ENCODE assay signal across 10 mouse cellular contexts in the genomic region with DNA sequence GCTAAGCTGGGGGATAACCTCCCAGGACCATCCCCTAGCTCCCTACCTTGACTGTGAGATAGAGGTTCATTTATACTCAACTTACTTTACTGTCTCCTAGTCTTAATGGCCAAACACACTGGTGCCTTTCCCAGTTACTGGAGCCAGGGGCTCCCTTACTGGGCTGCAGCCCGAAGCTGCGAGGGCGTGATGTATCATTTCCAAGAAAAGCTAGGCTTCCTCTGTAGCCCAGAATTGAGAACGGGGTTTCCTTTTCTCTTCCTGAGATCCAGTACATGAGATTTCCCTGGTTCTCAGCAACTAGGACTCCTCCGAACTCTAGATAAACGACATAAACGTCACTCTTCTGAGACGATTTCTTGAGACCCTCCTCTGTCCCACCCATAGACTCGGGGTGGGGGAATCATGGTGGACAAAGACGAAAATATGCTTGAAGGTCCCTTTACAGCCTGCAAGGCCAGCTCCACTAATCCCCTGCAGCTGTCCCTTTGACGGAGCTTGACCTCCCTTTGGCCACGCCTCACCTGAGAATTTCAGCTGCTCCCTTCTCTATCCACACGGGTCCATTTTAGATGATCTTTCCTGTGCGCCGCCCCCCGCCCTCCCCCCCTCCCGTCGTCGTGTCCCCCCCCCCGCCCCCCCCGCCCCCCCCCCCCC. TPM values are rescaled to one million over a fixed set of nuclear protein-coding genes. Genes with fewer than 3 reads are reported as not detected.
DNase-seq lines count a peak whose midpoint lies in the region; ATAC-seq lines count a peak whose summit lies in the region.
"Had no signal": no experiment of that assay in that cellular context is flagged by ENCODE, and none has a peak within 500 bp of the region (broad histone marks: within the 10 kb centered on the region; RNA-seq: fewer than 3 reads in every experiment).

No protein-coding gene starts in this region.

- H3K27ac ChIP-seq in forebrain, embryonic 12.5 days = no peak overlapping the region
- H3K27ac ChIP-seq in forebrain, embryonic 14.5 days (ENCODE audit: low read depth, low read length) = no peak overlapping the region
- no peak overlapping the region for H3K27ac ChIP-seq in liver, embryonic 11.5 days (ENCODE audit: low read depth, low read length)
- H3K27ac ChIP-seq in heart, embryonic 16.5 days (ENCODE audit: low read length) = no peak overlapping the region
- H3K27ac ChIP-seq in midbrain, embryonic 16.5 days (ENCODE audit: low read length) = no peak overlapping the region

- no peak overlapping the region for H3K4me3 ChIP-seq in forebrain, embryonic 12.5 days (replicated peaks)
- H3K4me3 ChIP-seq in forebrain, embryonic 14.5 days (ENCODE audit: low read depth, low read length) = no peak overlapping the region
- H3K4me3 ChIP-seq in liver, embryonic 11.5 days (ENCODE audit: low read depth, low read length) = no peak overlapping the region
- no peak overlapping the region; the same call in 1 of the 2 replicates for H3K4me3 ChIP-seq in heart, embryonic 16.5 days (ENCODE audit: low read length)
- H3K4me3 ChIP-seq in midbrain, embryonic 16.5 days (ENCODE audit: low read depth, low read length) = no peak overlapping the region

- no peaks in the 10 kb centered on the region for H3K27me3 ChIP-seq in forebrain, embryonic 12.5 days
- H3K27me3 ChIP-seq in forebrain, embryonic 14.5 days (replicated peaks; ENCODE audit: control insufficient read depth, insufficient read depth, low read length) = no peaks in the 10 kb centered on the region
- no peaks in the 10 kb centered on the region for H3K27me3 ChIP-seq in liver, embryonic 11.5 days (replicated peaks; ENCODE audit: control insufficient read depth, insufficient read depth, low read length)
- H3K27me3 ChIP-seq in heart, embryonic 16.5 days (ENCODE audit: control insufficient read depth, insufficient read depth, low read length) = no peaks in the 10 kb centered on the region
- H3K27me3 ChIP-seq in midbrain, embryonic 16.5 days (ENCODE audit: control insufficient read depth, insufficient read depth, low read depth, low read length) = no peaks in the 10 kb centered on the region

- H3K4me1 ChIP-seq in forebrain, embryonic 12.5 days = peaks cover 9% of the 10 kb centered on the region; the same call in 1 of the 2 replicates
- H3K4me1 ChIP-seq in forebrain, embryonic 14.5 days (ENCODE audit: control insufficient read depth, insufficient read depth, low read length) = no peaks in the 10 kb centered on the region
- no peaks in the 10 kb centered on the region for H3K4me1 ChIP-seq in liver, embryonic 11.5 days (replicated peaks; ENCODE audit: control insufficient read depth, insufficient read depth, low read length)
- H3K4me1 ChIP-seq in heart, embryonic 16.5 days (ENCODE audit: control insufficient read depth, insufficient read depth, low read length) = 0 out of 2 replicates have a peak, but pooled peaks cover 9% of the 10 kb centered on the region
- 0 out of 2 replicates have a peak, but pooled peaks cover 3% of the 10 kb centered on the region for H3K4me1 ChIP-seq in midbrain, embryonic 16.5 days (ENCODE audit: control insufficient read depth, insufficient read depth, low read length)

- H3K4me2 ChIP-seq in forebrain, embryonic 12.5 days = peak overlapping the region; percentile 31
- H3K4me2 ChIP-seq in forebrain, embryonic 14.5 days (ENCODE audit: low read length) = no peak overlapping the region; the same call in 1 of the 2 replicates
- peak overlapping the region; percentile 10; the same call in 1 of the 2 replicates for H3K4me2 ChIP-seq in liver, embryonic 11.5 days
- H3K4me2 ChIP-seq in heart, embryonic 16.5 days (ENCODE audit: low read depth, low read length) = peak overlapping the region; percentile 52
- peak overlapping the region; percentile 41 for H3K4me2 ChIP-seq in midbrain, embryonic 16.5 days (ENCODE audit: low read length)

- no peak for ATAC-seq in forebrain, embryonic 12.5 days (ENCODE audit: low FRiP score)
- no peak for ATAC-seq in forebrain, embryonic 14.5 days
- ATAC-seq in liver, embryonic 11.5 days (replicated peaks; ENCODE audit: low FRiP score) = no peak
- no peak for ATAC-seq in heart, embryonic 16.5 days (replicated peaks; ENCODE audit: extremely low read depth, insufficient read depth, low FRiP score)
- no peak for ATAC-seq in midbrain, embryonic 16.5 days

- no peak for DNase-seq in forebrain, embryonic 14.5 days (ENCODE audit: low spot score)
- no peak for DNase-seq in liver, embryonic 11.5 days (ENCODE audit: low spot score)
- DNase-seq in liver = no peak
- no peak for DNase-seq in ovary, postnatal 36 days (ENCODE audit: low spot score)
- no peak for DNase-seq in thymus, postnatal 4 days
- DNase-seq: lung, postnatal 36 days; spleen, adult 18-20 months had no signal

- H3K9ac ChIP-seq in forebrain, embryonic 12.5 days = no peak overlapping the region
- no peak overlapping the region for H3K9ac ChIP-seq in forebrain, embryonic 14.5 days (ENCODE audit: low read length)
- H3K9ac ChIP-seq in liver, embryonic 11.5 days (ENCODE audit: low read depth, low read length) = no peak overlapping the region
- no peak overlapping the region for H3K9ac ChIP-seq in heart, embryonic 16.5 days (ENCODE audit: low read length)
- no peak overlapping the region for H3K9ac ChIP-seq in midbrain, embryonic 16.5 days (ENCODE audit: low read depth, low read length)

- WGBS in forebrain, embryonic 12.5 days = 46% methylated on average over 13 of the region's 21 CpGs
- WGBS in forebrain, embryonic 14.5 days = 44% methylated on average over 16 of the region's 21 CpGs
- 31% methylated on average over 17 of the region's 21 CpGs for WGBS in liver, embryonic 11.5 days
- 40% methylated on average over 13 of the region's 21 CpGs for WGBS in heart, embryonic 16.5 days
- WGBS in midbrain, embryonic 16.5 days = 36% methylated on average over 16 of the region's 21 CpGs

- H3K36me3 ChIP-seq in forebrain, embryonic 12.5 days (replicated peaks) = no peaks in the 10 kb centered on the region
- no peaks in the 10 kb centered on the region for H3K36me3 ChIP-seq in forebrain, embryonic 14.5 days (ENCODE audit: control insufficient read depth, insufficient read depth, low read length)
- no peaks in the 10 kb centered on the region for H3K36me3 ChIP-seq in liver, embryonic 11.5 days (ENCODE audit: control insufficient read depth, insufficient read depth, low read length)
- no peaks in the 10 kb centered on the region for H3K36me3 ChIP-seq in heart, embryonic 16.5 days (ENCODE audit: control insufficient read depth, insufficient read depth)
- H3K36me3 ChIP-seq in midbrain, embryonic 16.5 days (ENCODE audit: control insufficient read depth, insufficient read depth, low read length) = no peaks in the 10 kb centered on the region

- H3K9me3 ChIP-seq in forebrain, embryonic 12.5 days = no peaks in the 10 kb centered on the region
- H3K9me3 ChIP-seq in forebrain, embryonic 14.5 days (replicated peaks; ENCODE audit: control insufficient read depth, low read length) = no peaks in the 10 kb centered on the region
- H3K9me3 ChIP-seq in liver, embryonic 11.5 days (ENCODE audit: control insufficient read depth, low read length) = no peaks in the 10 kb centered on the region
- no peaks in the 10 kb centered on the region for H3K9me3 ChIP-seq in heart, embryonic 16.5 days (replicated peaks; ENCODE audit: control insufficient read depth, low read length)
- no peaks in the 10 kb centered on the region for H3K9me3 ChIP-seq in midbrain, embryonic 16.5 days (replicated peaks; ENCODE audit: control insufficient read depth, low read length, poor library complexity, severe bottlenecking)

RNA-seq across cellular contexts. Expression of a gene that starts 28.5 kb away (rescaled TPM):
- 212 and 215 TPM in 2 replicates for polyA plus RNA-seq in forebrain, embryonic 12.5 days (2016; fragmentation: Nextera tagmentation; extraction: Ambion mirVana)
- 192 and 199 TPM in 2 replicates for polyA plus RNA-seq in forebrain, embryonic 14.5 days (2014; fragmentation: Nextera tagmentation; extraction: Ambion mirVana)
- 128 and 129 TPM in 2 replicates for polyA plus RNA-seq in liver, embryonic 11.5 days (2014; fragmentation: Nextera tagmentation; extraction: Ambion mirVana)
- 283 and 313 TPM in 2 replicates for polyA plus RNA-seq in heart, embryonic 16.5 days (2015; fragmentation: Nextera tagmentation; extraction: Ambion mirVana)
- 190 and 201 TPM in 2 replicates for polyA plus RNA-seq in midbrain, embryonic 16.5 days (2015; fragmentation: Nextera tagmentation; extraction: Ambion mirVana)

RNA-seq across cellular contexts. Expression of a gene that starts 54.7 kb away (rescaled TPM):
- 0.54 and 0.58 TPM in 2 replicates for polyA plus RNA-seq in forebrain, embryonic 12.5 days (2016; fragmentation: Nextera tagmentation; extraction: Ambion mirVana)
- 0.18 TPM in 1 of 2 replicates, not detected in the other for polyA plus RNA-seq in forebrain, embryonic 14.5 days (2014; fragmentation: Nextera tagmentation; extraction: Ambion mirVana)
- 0.37 and 0.40 TPM in 2 replicates for polyA plus RNA-seq in liver, embryonic 11.5 days (2014; fragmentation: Nextera tagmentation; extraction: Ambion mirVana)
- 0.54 and 0.63 TPM in 2 replicates for polyA plus RNA-seq in heart, embryonic 16.5 days (2015; fragmentation: Nextera tagmentation; extraction: Ambion mirVana)
- 0.11 and 0.15 TPM in 2 replicates for polyA plus RNA-seq in midbrain, embryonic 16.5 days (2015; fragmentation: Nextera tagmentation; extraction: Ambion mirVana)
